Mouse (Mus musculus) cerebellum, adult 18-20 months (tissue): Measurements from ENCODE around the gene Asprv1.
A peak's percentile ranks its signal among the peaks of the same experiment; 100 is the strongest.

Experiments
- DNase-seq, 2 experiments: peaks; one replicate each; pipeline ENCODE4 v3.0.0; 2021

The Asprv1 gene

DNA sequence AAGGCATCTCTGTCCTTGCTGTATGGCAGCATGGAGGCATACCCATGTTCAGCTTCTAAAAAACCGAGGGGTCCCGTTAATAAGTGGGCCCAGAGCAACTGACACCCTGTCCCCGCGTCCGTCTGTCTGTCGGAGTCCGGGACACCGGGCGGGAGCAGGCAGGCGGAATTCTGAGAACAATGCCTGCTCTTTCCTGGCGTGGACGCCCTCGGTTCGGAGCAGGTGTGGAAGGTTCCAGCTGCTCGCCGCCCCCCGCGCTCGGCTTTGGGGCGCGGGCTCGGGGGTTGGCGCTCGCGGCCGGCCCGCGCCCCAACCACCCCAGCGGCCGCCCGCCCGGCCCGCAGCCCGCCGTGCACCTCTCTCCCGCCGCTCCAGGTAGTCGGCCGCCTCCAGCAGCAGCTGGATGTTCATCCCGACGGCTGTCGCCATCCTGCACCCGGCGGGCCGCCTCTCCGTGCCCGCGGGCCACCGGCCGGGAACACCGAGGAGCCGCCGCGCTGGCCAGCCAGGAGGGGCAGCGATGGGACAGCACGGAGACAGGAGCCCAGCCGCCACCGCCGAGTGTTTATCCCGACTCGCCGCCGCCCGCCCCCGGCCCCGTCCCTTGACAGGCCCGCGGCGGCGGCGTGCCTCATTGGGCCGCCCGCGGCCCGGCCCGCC, 40.7 kb downstream of the Asprv1 start, which contains the start of gene Mxd1:
TSS of gene Mxd1 (minus strand) at position 582 of the 660 bp plus-strand sequence.
- DNase-seq = no peak

DNA sequence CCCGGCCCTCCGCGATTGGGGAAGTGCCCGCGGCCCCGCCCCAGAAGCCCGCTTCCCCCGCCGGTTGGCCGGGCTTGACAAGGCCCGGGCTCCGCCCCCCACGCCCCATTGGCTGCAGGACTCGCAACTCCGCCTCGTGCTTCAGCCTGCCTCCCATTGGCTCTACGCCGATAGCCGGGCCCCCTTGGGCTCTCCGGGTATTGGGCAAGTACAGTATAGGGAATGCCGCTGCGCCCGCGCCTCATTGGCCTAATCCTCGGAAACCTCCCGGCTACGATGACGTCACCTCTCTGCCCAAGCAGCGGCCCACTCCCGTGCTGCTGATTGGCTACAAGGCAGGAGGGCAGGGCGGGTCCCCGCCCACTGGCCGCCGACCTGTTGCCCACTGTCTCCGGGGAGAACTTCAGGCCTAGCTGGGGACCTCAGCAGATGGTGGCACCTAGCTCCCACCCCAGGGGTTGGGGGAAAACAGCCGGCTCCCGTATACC, 41.3 kb downstream of the Asprv1 start:
- peak; percentile 100 for DNase-seq

DNA sequence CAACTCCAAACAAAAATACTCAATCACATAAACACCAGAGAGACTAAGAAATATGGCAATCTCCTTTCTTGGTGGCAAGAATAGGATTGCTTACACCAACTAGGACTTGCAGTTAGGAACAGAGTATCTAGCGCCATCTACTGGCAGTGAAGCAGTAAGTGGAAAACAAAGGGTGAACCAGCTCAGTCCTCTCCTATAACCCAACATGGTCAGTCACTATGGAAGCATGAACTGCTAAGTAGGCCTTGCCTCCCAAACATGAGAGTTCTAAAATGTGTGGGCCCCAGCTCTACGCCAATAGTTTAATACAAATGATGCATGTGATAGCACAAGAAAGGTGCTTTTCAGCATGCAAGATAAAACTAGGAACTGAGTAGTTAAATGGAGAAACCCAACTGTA, 42.9 kb downstream of the Asprv1 start:
- DNase-seq = peak; percentile 66 to 77

DNA sequence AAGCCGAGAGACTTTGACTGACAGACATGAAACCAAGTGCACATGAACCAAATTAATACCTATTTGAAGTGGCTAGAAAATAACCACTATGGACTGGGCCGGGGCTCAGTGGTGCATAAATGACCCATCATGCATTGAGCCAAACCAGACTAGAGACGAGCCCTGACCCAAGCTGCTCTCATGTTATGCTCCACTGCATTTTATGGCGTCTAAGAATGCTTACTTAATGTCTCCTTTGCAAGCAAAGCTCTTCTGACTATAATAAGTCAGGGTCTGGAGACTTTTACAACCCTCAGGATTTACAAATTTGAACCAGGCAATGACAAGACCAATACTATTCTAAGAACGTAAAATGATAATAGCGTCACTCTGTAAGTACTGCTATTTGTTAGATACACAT, 50.4 kb downstream of the Asprv1 start:
- DNase-seq = no peak
